Mouse (Mus musculus) limb, embryonic 14.5 days (tissue): Measurements from ENCODE around the gene Slc13a1. TPM values are rescaled to one million over a fixed set of nuclear protein-coding genes. Genes with fewer than 3 reads are reported as not detected.

ENCODE experiments used
- ATAC-seq: fragments of 200-750 bp; cut with Nextera tagmentation; 2 replicates; pipeline ENCODE4 v1.8.0; 2017; ENCODE audit warnings: low read depth, moderate number of reproducible peaks, moderate TSS enrichment; ENCODE audit not compliant: low FRiP score
- DNase-seq: peaks from one replicate; pipeline ENCODE4 v3.0.0-alpha.2; 2015; ENCODE audit warnings: low spot score
- H3K27ac ChIP-seq: fragments of 300-500 bp; sonication (generic); replicated peaks from 2 replicates; pipeline ENCODE4 v1.5.1; 2014; ENCODE audit warnings: low read depth, mild to moderate bottlenecking, low read length, moderate library complexity, mixed read lengths
- H3K27me3 ChIP-seq: fragments of 300-500 bp; sonication (generic); 2 replicates; pipeline ENCODE4 v1.6.1; 2014; ENCODE audit warnings: low read length, mixed read lengths; ENCODE audit not compliant: control insufficient read depth, insufficient read depth
- H3K36me3 ChIP-seq: fragments of 300-500 bp; sonication (generic); 2 replicates; pipeline ENCODE4 v1.6.1; 2014; ENCODE audit warnings: mild to moderate bottlenecking, low read length, moderate library complexity, mixed read lengths; ENCODE audit not compliant: control insufficient read depth, insufficient read depth
- H3K4me1 ChIP-seq: fragments of 300-500 bp; sonication (generic); 2 replicates; pipeline ENCODE4 v1.6.1; 2014; ENCODE audit warnings: antibody characterized with exemption, low read length, mixed read lengths; ENCODE audit not compliant: control insufficient read depth, insufficient read depth
- H3K4me2 ChIP-seq: fragments of 300-500 bp; sonication (generic); replicated peaks from 2 replicates; pipeline ENCODE4 v1.6.1; 2014; ENCODE audit warnings: low read depth, mild to moderate bottlenecking, low read length, moderate library complexity; ENCODE audit not compliant: severe bottlenecking
- H3K4me3 ChIP-seq: fragments of 300-500 bp; sonication (generic); replicated peaks from 2 replicates; pipeline ENCODE4 v1.5.1; 2014; ENCODE audit warnings: low read length
- H3K9ac ChIP-seq: fragments of 300-500 bp; sonication (generic); 2 replicates; pipeline ENCODE4 v1.6.1; 2014; ENCODE audit warnings: mild to moderate bottlenecking, low read depth, low read length, moderate library complexity; ENCODE audit not compliant: severe bottlenecking
- H3K9me3 ChIP-seq: fragments of 300-500 bp; sonication (generic); 2 replicates; pipeline ENCODE4 v1.6.1; 2016; ENCODE audit warnings: low read length; ENCODE audit not compliant: control insufficient read depth
- POLR2A ChIP-seq: fragments of 200-500 bp; IDR thresholded peaks from 2 replicates; pipeline ENCODE4 v1.8.0; 2012; ENCODE audit warnings: inconsistent platforms, mild to moderate bottlenecking, moderate library complexity, borderline replicate concordance; ENCODE audit not compliant: insufficient read depth, insufficient read length; ENCODE audit errors: extremely low read depth
- WGBS: fragments of 180-500 bp; shearing (Covaris S2); extraction: QIAGEN DNeasy Blood & Tissue Kit; methylation state at CpG from one replicate; pipeline ENCODE4 v1.1.7; 2014; 5-methylcytosine and 5-hydroxymethylcytosine counted together
- polyA plus RNA-seq, 2 experiments: library from polyadenylated mRNA; depleted of rRNA in 1 of 2; stranded (reverse) in 1 of 2; unstranded in 1 of 2; fragments of >200 nt; fragmentation: Nextera tagmentation in 1 of 2; extraction: Ambion mirVana in 1 of 2; gene quantifications; 2 replicates each; pipeline versions ENCODE4 v1.2.1 to v1.2.3; 2012 to 2014

Slc13a1 gene
- polyA plus RNA-seq, 2 experiments: not detected

GRCm38 (mm10) chr6:24159795-24160194 is 8.1 kb downstream of the Slc13a1 start:
- H3K27me3 ChIP-seq: no peaks in the 10 kb centered on the region
- no peak overlapping the region for H3K27ac ChIP-seq
- DNase-seq: no peak
- H3K4me2 ChIP-seq: no peak overlapping the region
- TF ChIP-seq POLR2A: no peak
- ATAC-seq: no peak
- no peaks in the 10 kb centered on the region for H3K9me3 ChIP-seq
- H3K9ac ChIP-seq: no peak overlapping the region
- no peaks in the 10 kb centered on the region for H3K36me3 ChIP-seq
- WGBS: 75% methylated on average over 1 of the region's 1 CpGs
- H3K4me3 ChIP-seq: no peak overlapping the region
- H3K4me1 ChIP-seq: no peaks in the 10 kb centered on the region

- WGBS: 84% methylated on average over 4 of the region's 4 CpGs
- DNase-seq (no peak), ATAC-seq (no peak)
- Histone ChIP-seq H3K9me3 (no peaks in the 10 kb centered on the region), H3K27me3 (no peaks in the 10 kb centered on the region), H3K9ac (no peak overlapping the region), H3K4me1 (no peaks in the 10 kb centered on the region), H3K4me3 (no peak overlapping the region), H3K27ac (no peak overlapping the region), H3K4me2 (no peak overlapping the region), H3K36me3 (no peaks in the 10 kb centered on the region)
- TF ChIP-seq POLR2A: no peak
Measured at GRCm38 (mm10) chr6:24154901-24155300, 13.0 kb downstream of the Slc13a1 start.

GRCm38 (mm10) chr6:24132951-24133350 is 34.9 kb downstream of the Slc13a1 start:
- ATAC-seq (no peak), DNase-seq (no peak)
- Histone ChIP-seq H3K9me3 (no peaks in the 10 kb centered on the region), H3K27me3 (no peaks in the 10 kb centered on the region), H3K36me3 (no peaks in the 10 kb centered on the region), H3K9ac (no peak overlapping the region), H3K4me1 (no peaks in the 10 kb centered on the region), H3K4me2 (no peak overlapping the region), H3K27ac (no peak overlapping the region), H3K4me3 (no peak overlapping the region)
- no peak for TF ChIP-seq POLR2A
- 86% methylated on average over 4 of the region's 4 CpGs for WGBS

DNA sequence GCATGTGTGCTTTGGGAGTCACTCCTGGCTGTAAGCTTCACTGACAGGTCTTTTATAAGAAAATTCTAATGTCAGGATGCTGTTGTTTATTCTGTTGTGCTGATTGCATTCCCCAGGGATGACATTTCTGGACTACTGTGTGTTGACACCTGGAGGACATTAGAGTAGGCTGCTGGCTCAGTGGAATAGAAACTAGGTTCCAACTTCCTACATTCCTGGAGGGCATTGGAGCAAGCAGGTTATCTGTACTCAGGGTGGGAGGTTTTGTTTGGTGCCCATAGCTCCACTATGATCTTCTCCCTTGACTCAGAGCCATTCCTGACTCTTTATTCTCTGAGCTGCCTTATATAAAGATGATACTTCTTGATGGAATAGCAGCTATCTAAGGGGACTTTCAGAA is 45.3 kb downstream of the Slc13a1 start:
- H3K4me2 ChIP-seq: no peak overlapping the region
- H3K27ac ChIP-seq: no peak overlapping the region
- no peak for TF ChIP-seq POLR2A
- DNase-seq (no peak), ATAC-seq (no peak)
- H3K27me3 ChIP-seq: no peaks in the 10 kb centered on the region
- no peak overlapping the region for H3K4me3 ChIP-seq
- no peaks in the 10 kb centered on the region for H3K36me3 ChIP-seq
- H3K4me1 ChIP-seq: no peaks in the 10 kb centered on the region
- no peak overlapping the region for H3K9ac ChIP-seq
- no peaks in the 10 kb centered on the region for H3K9me3 ChIP-seq

DNA sequence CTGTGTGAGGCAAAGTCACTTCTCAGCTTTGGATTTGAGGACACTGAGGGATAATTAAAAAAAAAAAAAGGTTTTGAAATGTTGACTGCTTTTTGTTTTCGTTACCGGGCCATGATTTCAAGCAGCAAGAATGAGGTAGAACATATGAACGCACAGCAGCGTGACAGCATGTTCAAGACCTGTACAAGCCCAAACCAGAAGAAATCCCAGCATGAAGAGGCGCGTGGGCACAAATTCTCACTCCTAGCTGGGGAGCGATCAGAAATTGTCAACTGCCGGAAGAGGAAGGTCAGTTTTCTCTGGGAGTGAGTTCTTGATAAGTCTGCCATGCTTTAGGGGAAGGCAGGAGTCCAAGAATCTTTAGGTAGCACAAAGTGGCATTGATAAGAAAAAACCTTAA is 56.3 kb downstream of the Slc13a1 start:
- 94% methylated on average over 8 of the region's 8 CpGs for WGBS
- no peak for DNase-seq

GRCm38 (mm10) chr6:24108471-24108870 is 59.4 kb downstream of the Slc13a1 start:
- ATAC-seq (no peak), DNase-seq (no peak)
- H3K9me3 ChIP-seq: no peaks in the 10 kb centered on the region
- no peak overlapping the region for H3K4me2 ChIP-seq
- no peak overlapping the region for H3K4me3 ChIP-seq
- no peak overlapping the region for H3K9ac ChIP-seq
- no peak for TF ChIP-seq POLR2A
- H3K27ac ChIP-seq: no peak overlapping the region
- H3K36me3 ChIP-seq: no peaks in the 10 kb centered on the region
- no peaks in the 10 kb centered on the region for H3K4me1 ChIP-seq
- H3K27me3 ChIP-seq: no peaks in the 10 kb centered on the region
- WGBS: 92% methylated on average over 4 of the region's 4 CpGs

More for the DNA sequence above, 56.3 kb downstream of the Slc13a1 start:
- Histone ChIP-seq H3K4me2 (no peak overlapping the region), H3K9me3 (no peaks in the 10 kb centered on the region), H3K4me1 (no peaks in the 10 kb centered on the region), H3K9ac (no peak overlapping the region), H3K4me3 (no peak overlapping the region), H3K36me3 (no peaks in the 10 kb centered on the region), H3K27me3 (no peaks in the 10 kb centered on the region), H3K27ac (no peak overlapping the region)
- no peak for ATAC-seq
- TF ChIP-seq POLR2A: no peak
